Mouse (Mus musculus): ENCODE measurements at regions not wholly inside any gene's neighbourhood (a gene's known extent, or its start where the extent isn't known, plus 50 kb on each side); places are given as distances from the start of the nearest gene placed in this dataset.

DNA sequence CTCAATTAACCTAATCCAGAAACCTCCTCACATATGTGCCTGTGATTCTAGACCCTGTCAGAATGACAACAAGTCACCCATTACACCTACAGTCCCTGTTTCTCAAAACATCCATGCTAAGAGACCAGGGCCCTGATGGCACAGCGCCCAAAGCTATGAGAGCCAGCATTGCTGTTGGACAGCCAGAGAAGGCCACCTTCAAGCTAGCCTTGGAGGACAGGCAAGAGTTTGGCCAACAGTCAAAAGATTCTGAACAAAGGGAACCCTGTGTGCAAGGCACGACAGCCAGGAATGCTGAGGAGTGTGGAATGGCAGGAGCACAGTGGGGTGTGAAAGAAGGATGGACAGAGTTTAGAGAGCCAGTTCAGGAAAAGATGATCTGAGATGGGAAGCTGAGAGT, 66.6 kb upstream of the Usp47 start:
- Histone ChIP-seq H3K27ac (ENCODE audit: control insufficient read depth, low read depth, low read length) (no peak overlapping the region), H3K79me2 (ENCODE audit: control insufficient read depth, insufficient read depth, low read length, poor library complexity) (no peaks in the 10 kb centered on the region), H3K27me3 (ENCODE audit: control insufficient read depth in 1 of 2, insufficient read depth in 2 of 2, low read length in 2 of 2) (no peaks in the 10 kb centered on the region), H3K4me3 (ENCODE audit: control insufficient read depth in 1 of 2, insufficient read depth in 1 of 2, low read depth in 2 of 2, low read length in 2 of 2) (no peak overlapping the region), H3K9ac (ENCODE audit: control insufficient read depth, low read depth, low read length, poor library complexity, severe bottlenecking) (no peak overlapping the region), H3K9me3 (replicated peaks; ENCODE audit: insufficient read depth, low read length) (no peaks in the 10 kb centered on the region), H3K4me1 (ENCODE audit: control insufficient read depth in 1 of 2, insufficient read depth in 2 of 2, low read length in 2 of 2) (no peaks in the 10 kb centered on the region), H3K36me3 (ENCODE audit: control insufficient read depth in 1 of 2, insufficient read depth in 2 of 2, low read length in 2 of 2) (no peaks in the 10 kb centered on the region)
- TF ChIP-seq RCOR1 (IDR thresholded peaks at IDR 0.05; ENCODE audit: low read depth, low read length) (no peak), ZKSCAN1 (IDR thresholded peaks at IDR 0.05; ENCODE audit: low read depth, low read length) (no peak), ELF1 (IDR thresholded peaks at IDR 0.05; ENCODE audit: low read depth, low read length) (no peak), MAX (IDR thresholded peaks at IDR 0.05; ENCODE audit: low read length) (no peak), CHD2 (IDR thresholded peaks at IDR 0.05; ENCODE audit: low read length) (no peak), KAT2A (conservative IDR thresholded peaks at IDR 0.05; ENCODE audit: low read depth, low read length) (no peak), SMC3 (IDR thresholded peaks at IDR 0.05; ENCODE audit: low read depth, low read length) (no peak), ZNF384 (IDR thresholded peaks at IDR 0.05; ENCODE audit: low read depth, low read length) (no peak), CTCF (IDR thresholded peaks at IDR 0.05 in 2 of 3, conservative IDR thresholded peaks at IDR 0.05 in 1 of 3; ENCODE audit: control insufficient read depth in 1 of 3, insufficient read depth in 1 of 3, low read depth in 2 of 3, low read length in 3 of 3, poor library complexity in 1 of 3, severe bottlenecking in 1 of 3) (no peak)
- no peak for DNase-seq (ENCODE audit: low read depth, low spot score)

DNA sequence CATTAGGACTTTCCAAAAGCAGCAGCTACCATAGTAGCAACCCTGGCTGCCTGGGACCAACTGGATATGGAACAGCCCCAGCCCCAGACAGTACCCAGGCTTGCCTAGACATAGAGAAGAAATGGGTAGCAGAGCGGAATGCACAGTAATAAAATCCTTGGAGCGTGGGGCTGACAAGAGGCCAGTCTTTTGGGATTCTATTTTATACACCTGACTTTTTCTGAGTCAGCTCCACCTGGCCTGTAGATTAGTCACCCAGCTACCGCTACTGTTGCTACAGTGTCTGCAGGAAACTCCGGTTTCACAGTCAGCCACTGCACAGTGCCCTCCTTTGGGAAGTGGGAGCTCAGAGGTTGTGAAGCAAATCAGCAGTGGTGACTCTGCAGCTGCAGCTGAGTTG, 83.7 kb upstream of the Usp47 start:
- H3K79me2 ChIP-seq (ENCODE audit: control insufficient read depth, insufficient read depth, low read length, poor library complexity) = no peaks in the 10 kb centered on the region
- no peaks in the 10 kb centered on the region for H3K27me3 ChIP-seq (ENCODE audit: control insufficient read depth in 1 of 2, insufficient read depth in 2 of 2, low read length in 2 of 2)
- no peaks in the 10 kb centered on the region for H3K4me1 ChIP-seq (ENCODE audit: control insufficient read depth in 1 of 2, insufficient read depth in 2 of 2, low read length in 2 of 2)
- no peak overlapping the region for H3K4me3 ChIP-seq (ENCODE audit: control insufficient read depth in 1 of 2, insufficient read depth in 1 of 2, low read depth in 2 of 2, low read length in 2 of 2)
- H3K36me3 ChIP-seq (ENCODE audit: control insufficient read depth in 1 of 2, insufficient read depth in 2 of 2, low read length in 2 of 2) = no peaks in the 10 kb centered on the region
- no peak overlapping the region for H3K27ac ChIP-seq (ENCODE audit: control insufficient read depth, low read depth, low read length)
- no peaks in the 10 kb centered on the region for H3K9me3 ChIP-seq (replicated peaks; ENCODE audit: insufficient read depth, low read length)
- TF ChIP-seq MEF2A (IDR thresholded peaks at IDR 0.05; ENCODE audit: extremely low read depth, insufficient replicate concordance, low read depth, low read length, poor library complexity, severe bottlenecking) = no peak
- TF ChIP-seq UBTF (IDR thresholded peaks at IDR 0.05; ENCODE audit: borderline replicate concordance, insufficient read depth, low read depth, low read length) = no peak
- no peak for TF ChIP-seq NRF1 (IDR thresholded peaks at IDR 0.05; ENCODE audit: insufficient read depth, low read depth, low read length, poor library complexity, severe bottlenecking)
- TF ChIP-seq RAD21 (IDR thresholded peaks at IDR 0.05; ENCODE audit: low read depth, low read length) = no peak
- no peak for TF ChIP-seq MYB (IDR thresholded peaks at IDR 0.05; ENCODE audit: low read depth, low read length)
- DNase-seq (ENCODE audit: low read depth, low spot score) = no peak
- no peak overlapping the region for H3K9ac ChIP-seq (ENCODE audit: control insufficient read depth, low read depth, low read length, poor library complexity, severe bottlenecking)

DNA sequence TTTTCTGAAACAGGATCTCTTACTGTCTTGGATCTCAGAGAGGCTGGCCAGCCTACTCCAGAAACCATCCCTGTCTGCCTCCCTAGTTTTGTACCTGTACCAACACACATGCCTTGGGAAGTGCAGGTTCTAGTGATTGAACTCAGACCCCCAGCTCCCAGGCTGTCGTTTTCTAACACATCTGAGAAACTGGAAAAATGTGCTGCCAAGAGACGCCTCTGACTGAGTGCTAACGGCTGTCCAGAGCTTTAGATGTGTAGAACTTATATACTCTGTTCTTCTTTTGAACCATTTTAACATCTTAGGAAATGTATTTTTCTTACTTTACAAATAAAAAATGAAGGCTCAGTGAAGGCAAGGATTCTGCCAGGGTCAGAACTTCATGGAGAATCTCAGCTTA, 85.8 kb upstream of the Usp47 start:
- no peaks in the 10 kb centered on the region for H3K79me2 ChIP-seq (ENCODE audit: control insufficient read depth, insufficient read depth, low read length, poor library complexity)
- no peaks in the 10 kb centered on the region for H3K4me1 ChIP-seq (ENCODE audit: control insufficient read depth in 1 of 2, insufficient read depth in 2 of 2, low read length in 2 of 2)

More for the DNA sequence above, 85.8 kb upstream of the Usp47 start:
- no peaks in the 10 kb centered on the region for H3K36me3 ChIP-seq (ENCODE audit: control insufficient read depth in 1 of 2, insufficient read depth in 2 of 2, low read length in 2 of 2)
- no peak overlapping the region for H3K4me3 ChIP-seq (ENCODE audit: control insufficient read depth in 1 of 2, insufficient read depth in 1 of 2, low read depth in 2 of 2, low read length in 2 of 2)
- TF ChIP-seq NRF1 (IDR thresholded peaks at IDR 0.05; ENCODE audit: insufficient read depth, low read depth, low read length, poor library complexity, severe bottlenecking) (no peak), USF1 (IDR thresholded peaks at IDR 0.05; ENCODE audit: low read depth, low read length) (no peak), EP300 (IDR thresholded peaks at IDR 0.05; ENCODE audit: low read depth in 1 of 2, low read length in 2 of 2) (no peak), POLR2AphosphoS5 (IDR thresholded peaks at IDR 0.05; ENCODE audit: borderline replicate concordance, low read depth, low read length) (no peak), MXI1 (IDR thresholded peaks at IDR 0.05; ENCODE audit: low read depth, low read length) (no peak), TCF12 (IDR thresholded peaks at IDR 0.05; ENCODE audit: low read depth, low read length) (no peak), MAFK (IDR thresholded peaks at IDR 0.05; ENCODE audit: borderline replicate concordance, low read depth, low read length) (no peak), POLR2AphosphoS2 (IDR thresholded peaks at IDR 0.05; ENCODE audit: low read length) (no peak)
- no peak overlapping the region for H3K9ac ChIP-seq (ENCODE audit: control insufficient read depth, low read depth, low read length, poor library complexity, severe bottlenecking)
- H3K27ac ChIP-seq (ENCODE audit: control insufficient read depth, low read depth, low read length) = no peak overlapping the region
- DNase-seq (ENCODE audit: low read depth, low spot score) = no peak
- H3K27me3 ChIP-seq (ENCODE audit: control insufficient read depth in 1 of 2, insufficient read depth in 2 of 2, low read length in 2 of 2) = no peaks in the 10 kb centered on the region
- no peaks in the 10 kb centered on the region for H3K9me3 ChIP-seq (replicated peaks; ENCODE audit: insufficient read depth, low read length)
